Mouse (Mus musculus): ENCODE results near the gene Adamtsl3.

Adamtsl3 gene

GRCm38 (mm10) chr7:82647183-82647582 lies 311.7 kb downstream of the Adamtsl3 start:
- DNase-seq (ENCODE audit: low read depth, low spot score), result no peak

- DNase-seq (ENCODE audit: low read depth, low spot score), result no peak
Measured at GRCm38 (mm10) chr7:82647909-82648308, 312.4 kb downstream of the Adamtsl3 start.

GRCm38 (mm10) chr7:82648353-82649080 lies 313.0 kb downstream of the Adamtsl3 start, which contains the start of the genes Saxo2 and Efl1:
TSS of gene Saxo2 (minus strand) at chr7:82648528.
TSS of gene Efl1 (plus strand) at chr7:82648614.
- peak; percentile 97 for DNase-seq (ENCODE audit: low read depth, low spot score)

- peak; percentile 75 for DNase-seq (ENCODE audit: low read depth, low spot score)
Measured at GRCm38 (mm10) chr7:82649081-82649445, 313.6 kb downstream of the Adamtsl3 start.
